Mouse (Mus musculus): ENCODE results near the gene Btd.

GRCm38 (mm10) chr14:31660312-31661093 is 19.7 kb downstream of the Btd start:
- no peak for TF ChIP-seq CTCF (IDR thresholded peaks at IDR 0.05; ENCODE audit: control insufficient read depth, insufficient read depth, insufficient replicate concordance, low read depth, low read length)
- no peak for TF ChIP-seq POLR2A (IDR thresholded peaks at IDR 0.05; ENCODE audit: control insufficient read depth, low read depth, low read length)

Measured in testis, adult 2 months (tissue).